Mouse (Mus musculus): ENCODE results near the gene Cd27. TPM values are rescaled to one million over a fixed set of nuclear protein-coding genes. Genes with fewer than 3 reads are reported as not detected.
A peak's percentile ranks its signal among the peaks of the same experiment; 100 is the strongest.
"Not testable (repeated sequence)": the region's sequence is repeated elsewhere in the genome, so short reads cannot be mapped to it uniquely, and the experiment has no call there.

The Cd27 gene
- 0.33 TPM for polyA plus RNA-seq (2021)

- ATAC-seq, result no peak
- TF ChIP-seq CTCF (IDR thresholded peaks at IDR 0.05), result no peak
- in situ Hi-C loops (cut with MboI; ENCODE audit: low pct_unique_long_range_greater_than_20kb), result no loop called here
- no peak for DNase-seq (ENCODE audit: low read depth, low spot score)
- no peaks in the 10 kb centered on the region for H3K27me3 ChIP-seq
- ChIA-PET POLR2A (interaction anchor here (0.5 kb wide), 1 partner anchor 172 kb away, joined by 4 read pairs; no protein-coding TSS in a partner anchor), CTCF (interaction anchor here (1.1 kb wide), 1 partner anchor 18 kb away, joined by 3 read pairs; no protein-coding TSS in a partner anchor)
Observed at GRCm38 (mm10) chr6:125236782-125237181, at the start of gene Cd27. Gene Cd27, minus strand, starts transcription at chr6:125237010.

- no peak for TF ChIP-seq CTCF (IDR thresholded peaks at IDR 0.05)
- ChIA-PET POLR2A (no interaction called here), CTCF (interaction anchor here (2.8 kb wide), 1 partner anchor 11 kb away, joined by 12 read pairs; no protein-coding TSS in a partner anchor)
- ATAC-seq (no peak), DNase-seq (ENCODE audit: low read depth, low spot score) (no peak)
- in situ Hi-C loops (cut with MboI; ENCODE audit: low pct_unique_long_range_greater_than_20kb), result no loop called here
- no peaks in the 10 kb centered on the region for H3K27me3 ChIP-seq
Observed at GRCm38 (mm10) chr6:125285890-125286289, 49.1 kb upstream of the Cd27 start, which contains the start of gene Tuba3a. Gene Tuba3a, minus strand, starts transcription at chr6:125286042.

- H3K27me3 ChIP-seq, result no peaks in the 10 kb centered on the region
- CTCF ChIA-PET, result interaction anchor here (0.8 to 2.8 kb wide), 2 partner anchors 10 to 13 kb away, joined by 3 to 12 read pairs; no protein-coding TSS in a partner anchor
- ATAC-seq (no peak), DNase-seq (ENCODE audit: low read depth, low spot score) (no peak)
- in situ Hi-C loops (cut with MboI; ENCODE audit: low pct_unique_long_range_greater_than_20kb), result loop anchor here (5.0 kb wide), 1 partner anchor 73 kb away; no protein-coding TSS in a partner anchor
- POLR2A ChIA-PET, result interaction anchor here (0.6 kb wide), 3 partner anchors 65 to 95 kb away, joined by 3 to 4 read pairs (median 3); no protein-coding TSS in a partner anchor
- no peak for TF ChIP-seq CTCF (IDR thresholded peaks at IDR 0.05)
Observed at GRCm38 (mm10) chr6:125284751-125285150, 47.9 kb upstream of the Cd27 start.

- in situ Hi-C loops (cut with MboI; ENCODE audit: low pct_unique_long_range_greater_than_20kb), result loop anchor here (5.0 kb wide), 1 partner anchor 73 kb away; no protein-coding TSS in a partner anchor
- DNase-seq (ENCODE audit: low read depth, low spot score) (no peak), ATAC-seq (no peak)
- H3K27me3 ChIP-seq, result no peaks in the 10 kb centered on the region
- no peak for TF ChIP-seq CTCF (IDR thresholded peaks at IDR 0.05)
- POLR2A ChIA-PET, result interaction anchor here (0.6 kb wide), 2 partner anchors 65 to 96 kb away, joined by 3 to 4 read pairs; no protein-coding TSS in a partner anchor
- CTCF ChIA-PET, result interaction anchor here (0.8 to 2.8 kb wide), 2 partner anchors 9 to 13 kb away, joined by 3 to 12 read pairs; no protein-coding TSS in a partner anchor
Observed at GRCm38 (mm10) chr6:125284250-125284649, 47.4 kb upstream of the Cd27 start.

GRCm38 (mm10) chr6:125282721-125283120, 45.9 kb upstream of the Cd27 start:
- ATAC-seq; POLR2A ChIA-PET; H3K27me3 ChIP-seq; DNase-seq (ENCODE audit: low read depth, low spot score): not testable (repeated sequence)
- CTCF ChIA-PET, result interaction anchor here (1.2 kb wide), 1 partner anchor 11 kb away, joined by 4 read pairs; no protein-coding TSS in a partner anchor
- in situ Hi-C loops (cut with MboI; ENCODE audit: low pct_unique_long_range_greater_than_20kb), result loop anchor here (5.0 kb wide), 1 partner anchor 75 kb away; no protein-coding TSS in a partner anchor

GRCm38 (mm10) chr6:125279729-125280128, 42.9 kb upstream of the Cd27 start:
- POLR2A ChIA-PET, result no interaction called here
- no peak for TF ChIP-seq CTCF (IDR thresholded peaks at IDR 0.05)
- in situ Hi-C loops (cut with MboI; ENCODE audit: low pct_unique_long_range_greater_than_20kb), result loop anchor here (5.0 to 10.0 kb wide), 3 partner anchors 78 to 323 kb away; no protein-coding TSS in a partner anchor
- ATAC-seq (no peak), DNase-seq (ENCODE audit: low read depth, low spot score) (no peak)
- H3K27me3 ChIP-seq, result no peaks in the 10 kb centered on the region
- CTCF ChIA-PET, result interaction anchor here (0.7 to 1.0 kb wide), 3 partner anchors 9 to 86 kb away, joined by 3 read pairs; no protein-coding TSS in a partner anchor

GRCm38 (mm10) chr6:125274841-125275563, 38.2 kb upstream of the Cd27 start:
- TF ChIP-seq CTCF (IDR thresholded peaks at IDR 0.05), result peak; percentile 79
- DNase-seq (ENCODE audit: low read depth, low spot score), result no peak
- in situ Hi-C loops (cut with MboI; ENCODE audit: low pct_unique_long_range_greater_than_20kb), result loop anchor here (5.0 to 10.0 kb wide), 4 partner anchors 58 to 327 kb away; partner anchors contain the start of gene Vamp1
- POLR2A ChIA-PET, result interaction anchor here (0.7 to 1.1 kb wide), 2 partner anchors 61 to 92 kb away, joined by 3 to 4 read pairs; no protein-coding TSS in a partner anchor
- CTCF ChIA-PET, result interaction anchor here (0.7 to 4.2 kb wide), 31 partner anchors 10 to 332 kb away, joined by 3 to 32 read pairs (median 4); partner anchors contain the start of genes Plekhg6, Tuba3a and Vamp1
- H3K27me3 ChIP-seq, result no peaks in the 10 kb centered on the region
- ATAC-seq, result peak; percentile 41

- ChIA-PET POLR2A (interaction anchor here (0.6 to 1.2 kb wide), 3 partner anchors 108 to 142 kb away, joined by 3 to 4 read pairs (median 3); no protein-coding TSS in a partner anchor), CTCF (interaction anchor here (0.8 to 4.2 kb wide), 14 partner anchors 10 to 142 kb away, joined by 3 to 32 read pairs (median 5); partner anchors contain the start of genes Tapbpl and Vamp1)
- DNase-seq (ENCODE audit: low read depth, low spot score) (no peak), ATAC-seq (no peak)
- no peak for TF ChIP-seq CTCF (IDR thresholded peaks at IDR 0.05)
- in situ Hi-C loops (cut with MboI; ENCODE audit: low pct_unique_long_range_greater_than_20kb), result loop anchor here (5.0 to 10.0 kb wide), 3 partner anchors 55 to 142 kb away; partner anchors contain the start of gene Vamp1
- H3K27me3 ChIP-seq, result no peaks in the 10 kb centered on the region
Observed at GRCm38 (mm10) chr6:125272228-125272785, 35.5 kb upstream of the Cd27 start.

GRCm38 (mm10) chr6:125271455-125272227, 34.8 kb upstream of the Cd27 start:
- H3K27me3 ChIP-seq, result no peaks in the 10 kb centered on the region
- TF ChIP-seq CTCF (IDR thresholded peaks at IDR 0.05), result peak; percentile 94
- ATAC-seq, result peak; percentile 87
- in situ Hi-C loops (cut with MboI; ENCODE audit: low pct_unique_long_range_greater_than_20kb), result loop anchor here (5.0 to 10.0 kb wide), 3 partner anchors 54 to 143 kb away; partner anchors contain the start of gene Vamp1
- ChIA-PET CTCF (interaction anchor here (0.7 to 2.2 kb wide), 19 partner anchors 10 to 143 kb away, joined by 3 to 17 read pairs (median 3); partner anchors contain the start of genes Tapbpl and Vamp1), POLR2A (interaction anchor here (0.6 to 1.2 kb wide), 4 partner anchors 101 to 143 kb away, joined by 3 to 5 read pairs (median 4); no protein-coding TSS in a partner anchor)
- DNase-seq (ENCODE audit: low read depth, low spot score), result peak; percentile 83
